Mouse (Mus musculus) intestine, embryonic 14.5 days (tissue): ENCODE results near the gene Oser1. TPM values are rescaled to one million over a fixed set of nuclear protein-coding genes. Genes with fewer than 3 reads are reported as not detected.

ENCODE experiments used
- ATAC-seq: fragments of 200-750 bp; cut with Nextera tagmentation; replicated peaks from 2 replicates; pipeline ENCODE4 v1.8.0; 2017; ENCODE audit warnings: low read depth, moderate number of reproducible peaks, moderate TSS enrichment, moderate library complexity; ENCODE audit not compliant: low FRiP score, low TSS enrichment
- DNase-seq: peaks from one replicate; pipeline ENCODE4 v3.0.0-alpha.2; 2018; ENCODE audit warnings: low spot score
- H3K27ac ChIP-seq: fragments of 300-500 bp; sonication (generic); 2 replicates; pipeline ENCODE4 v1.5.1; 2014; ENCODE audit warnings: low read depth, mild to moderate bottlenecking, control low read depth
- H3K27me3 ChIP-seq: fragments of 300-500 bp; sonication (generic); replicated peaks from 2 replicates; pipeline ENCODE4 v1.6.1; 2014; ENCODE audit warnings: low read length, control low read depth; ENCODE audit not compliant: control insufficient read depth, insufficient read depth
- H3K36me3 ChIP-seq: fragments of 300-500 bp; sonication (generic); 2 replicates; pipeline ENCODE4 v1.6.1; 2014; ENCODE audit warnings: low read length, control low read depth; ENCODE audit not compliant: control insufficient read depth, insufficient read depth
- H3K4me1 ChIP-seq: fragments of 300-500 bp; sonication (generic); replicated peaks from 2 replicates; pipeline ENCODE4 v1.6.1; 2014; ENCODE audit warnings: low read length, control low read depth, mixed read lengths; ENCODE audit not compliant: control insufficient read depth, insufficient read depth
- H3K4me2 ChIP-seq: fragments of 300-500 bp; sonication (generic); 2 replicates; pipeline ENCODE4 v1.6.1; 2014; ENCODE audit warnings: low read length
- H3K4me3 ChIP-seq: fragments of 300-500 bp; sonication (generic); 2 replicates; pipeline ENCODE4 v1.5.1; 2014; ENCODE audit warnings: low read depth, low read length, control low read depth, mixed read lengths
- H3K9ac ChIP-seq: fragments of 300-500 bp; sonication (generic); 2 replicates; pipeline ENCODE4 v1.6.1; 2014; ENCODE audit warnings: mild to moderate bottlenecking, low read length
- H3K9me3 ChIP-seq: fragments of 300-500 bp; sonication (generic); 2 replicates; pipeline ENCODE4 v1.6.1; 2016; ENCODE audit warnings: low read length, control low read depth; ENCODE audit not compliant: control insufficient read depth
- WGBS: fragments of 180-500 bp; shearing (Covaris S2); extraction: QIAGEN DNeasy Blood & Tissue Kit; methylation state at CpG from one replicate; pipeline ENCODE4 v1.1.7; 2014; 5-methylcytosine and 5-hydroxymethylcytosine counted together
- polyA plus RNA-seq: library from polyadenylated mRNA; unstranded; fragments of >200 nt; fragmentation: Nextera tagmentation; extraction: Ambion mirVana; gene quantifications from 2 replicates; pipeline ENCODE4 v1.2.1, GENCODE M21; 2014

Gene Oser1
- polyA plus RNA-seq, 1 experiment from 2014 or later = 88.9 TPM

DNA sequence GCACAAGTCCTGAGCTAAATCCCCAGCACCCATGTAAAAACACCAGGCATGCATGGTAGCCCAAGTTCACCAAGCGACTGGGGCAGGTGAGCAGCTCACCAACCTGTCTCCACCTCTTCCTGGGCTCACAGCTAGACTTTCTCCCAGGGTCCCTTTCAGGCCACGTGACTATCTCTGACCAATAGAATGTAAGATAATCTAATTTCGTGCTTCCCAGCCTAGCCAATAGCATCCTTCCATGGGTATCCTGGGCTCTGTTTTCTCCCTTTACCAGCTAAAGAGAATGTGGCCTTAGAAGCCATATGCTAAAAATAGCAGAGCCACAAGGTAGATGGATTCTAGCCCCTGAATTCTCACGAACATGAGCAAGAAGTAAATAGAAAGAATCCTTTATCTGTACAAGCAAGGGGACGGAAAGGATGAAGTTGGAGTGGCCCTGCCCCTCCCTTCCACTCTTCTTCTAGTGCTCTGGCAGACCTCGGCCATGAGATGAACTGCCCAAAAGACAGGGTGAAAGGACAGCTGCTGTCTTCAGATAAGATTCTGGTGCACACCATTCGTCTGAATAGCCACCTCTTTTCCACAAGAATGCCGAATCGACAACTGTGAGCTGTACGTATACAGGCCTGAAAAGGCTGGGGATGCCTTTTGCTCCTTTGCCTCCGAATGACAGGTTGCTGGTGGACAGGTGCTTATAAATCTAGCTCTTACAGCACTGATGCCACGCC, 68.2 kb downstream of the Oser1 start:
- H3K27me3 ChIP-seq = no peaks in the 10 kb centered on the region
- no peak overlapping the region for H3K4me3 ChIP-seq
- no peak overlapping the region for H3K4me2 ChIP-seq
- no peaks in the 10 kb centered on the region for H3K36me3 ChIP-seq
- 83% methylated on average over 12 of the region's 12 CpGs for WGBS
- no peak for DNase-seq
- H3K9ac ChIP-seq = no peak overlapping the region
- H3K4me1 ChIP-seq = peaks cover 12% of the 10 kb centered on the region; the same call in 1 of the 2 replicates
- H3K27ac ChIP-seq = no peak overlapping the region
- no peaks in the 10 kb centered on the region for H3K9me3 ChIP-seq
- no peak for ATAC-seq

Other genes with a start within 250 kb of the Oser1 start
- 6.3 and 7.3 TPM in 2 replicates for gene Tox2, start 221.6 kb downstream of the Oser1 start, polyA plus RNA-seq
- gene Jph2, start 26.7 kb downstream of the Oser1 start, polyA plus RNA-seq = 5.6 and 5.9 TPM in 2 replicates
- gene Gdap1l1, start 13.8 kb upstream of the Oser1 start, polyA plus RNA-seq = 9.7 and 13.2 TPM in 2 replicates
- 10.7 and 11.6 TPM in 2 replicates for gene Fitm2, start 47.9 kb upstream of the Oser1 start, polyA plus RNA-seq
- gene R3hdml, start 67.6 kb upstream of the Oser1 start, polyA plus RNA-seq = 0.16 TPM in 1 of 2 replicates, not detected in the other
- gene Hnf4a, start 82.1 kb upstream of the Oser1 start, polyA plus RNA-seq = 89.8 and 90.5 TPM in 2 replicates
- 40.6 and 40.8 TPM in 2 replicates for gene Ttpal, start 177.6 kb upstream of the Oser1 start, polyA plus RNA-seq
- gene Serinc3, start 220.4 kb upstream of the Oser1 start, polyA plus RNA-seq = 54.3 and 60.7 TPM in 2 replicates
- gene Pkig, start 233.7 kb upstream of the Oser1 start, polyA plus RNA-seq = 130 and 131 TPM in 2 replicates